Mouse (Mus musculus) liver, embryonic 15.5 days (tissue): ENCODE measurements at regions not wholly inside any gene's neighbourhood (a gene's known extent, or its start where the extent isn't known, plus 50 kb on each side); places are given as distances from the start of the nearest gene placed in this dataset.

ENCODE experiments used
- ATAC-seq: fragments of 200-750 bp; cut with Nextera tagmentation; 2 replicates; pipeline ENCODE4 v1.8.0; 2017; ENCODE audit warnings: moderate number of reproducible peaks, mild to moderate bottlenecking, moderate library complexity; ENCODE audit not compliant: insufficient read depth
- H3K27ac ChIP-seq: fragments of 300-500 bp; sonication (generic); replicated peaks from 2 replicates; pipeline ENCODE4 v1.5.1; 2015; ENCODE audit warnings: mild to moderate bottlenecking, inconsistent platforms
- H3K27me3 ChIP-seq: fragments of 300-500 bp; sonication (generic); 2 replicates; pipeline ENCODE4 v1.6.1; 2015; ENCODE audit warnings: mild to moderate bottlenecking, inconsistent platforms
- H3K36me3 ChIP-seq: fragments of 300-500 bp; sonication (generic); replicated peaks from 2 replicates; pipeline ENCODE4 v1.6.1; 2015; ENCODE audit warnings: moderate library complexity, mild to moderate bottlenecking, inconsistent platforms
- H3K4me1 ChIP-seq: fragments of 300-500 bp; sonication (generic); replicated peaks from 2 replicates; pipeline ENCODE4 v1.6.1; 2015; ENCODE audit warnings: inconsistent platforms
- H3K4me2 ChIP-seq: fragments of 300-500 bp; sonication (generic); 2 replicates; pipeline ENCODE4 v1.6.1; 2015; ENCODE audit warnings: moderate library complexity, mild to moderate bottlenecking, inconsistent platforms
- H3K4me3 ChIP-seq: fragments of 300-500 bp; sonication (generic); replicated peaks from 2 replicates; pipeline ENCODE4 v1.5.1; 2015; ENCODE audit warnings: mild to moderate bottlenecking, inconsistent platforms
- H3K9ac ChIP-seq: fragments of 300-500 bp; sonication (generic); 2 replicates; pipeline ENCODE4 v1.6.1; 2015; ENCODE audit warnings: moderate library complexity, mild to moderate bottlenecking, inconsistent platforms
- H3K9me3 ChIP-seq: fragments of 300-500 bp; sonication (generic); replicated peaks from 2 replicates; pipeline ENCODE4 v1.6.1; 2016; ENCODE audit warnings: inconsistent platforms
- WGBS: fragments of 180-500 bp; shearing (Covaris S2); methylation state at CpG from one replicate; pipeline ENCODE4 v1.1.7; 2015; ENCODE audit warnings: mixed read lengths; ENCODE audit not compliant: insufficient replicate concordance; 5-methylcytosine and 5-hydroxymethylcytosine counted together

DNA sequence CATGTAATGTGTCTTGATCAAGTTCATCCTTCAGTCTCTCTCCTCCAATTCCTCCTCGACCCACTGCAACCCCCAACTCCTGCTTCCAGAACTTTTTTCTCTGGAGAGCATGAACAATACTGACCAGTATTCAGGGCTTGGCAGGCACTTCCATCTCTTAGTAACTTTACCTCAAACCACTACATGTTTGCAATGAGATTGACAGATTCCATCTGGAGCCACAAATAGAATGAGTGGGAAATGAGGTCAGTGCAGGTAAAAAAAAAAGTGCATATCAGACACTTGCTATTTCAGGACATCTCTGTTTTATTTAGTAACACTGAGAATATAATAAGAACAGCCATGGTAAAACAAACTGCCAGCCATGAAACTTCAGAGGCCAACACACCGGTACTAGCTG, 94.5 kb upstream of the Ifne start:
- no peaks in the 10 kb centered on the region for H3K27me3 ChIP-seq
- H3K4me3 ChIP-seq, result no peak overlapping the region
- no peak overlapping the region for H3K4me2 ChIP-seq
- no peak overlapping the region for H3K27ac ChIP-seq
- ATAC-seq, result no peak
- peaks cover 12% of the 10 kb centered on the region for H3K4me1 ChIP-seq
- H3K9ac ChIP-seq, result no peak overlapping the region
- H3K36me3 ChIP-seq, result no peaks in the 10 kb centered on the region
- 66% methylated on average over 2 of the region's 2 CpGs for WGBS
- H3K9me3 ChIP-seq, result no peaks in the 10 kb centered on the region

GRCm38 (mm10) chr4:88969134-88969841, 89.3 kb upstream of the Ifne start:
- Histone ChIP-seq H3K27me3 (no peaks in the 10 kb centered on the region), H3K4me1 (peaks cover 12% of the 10 kb centered on the region), H3K4me2 (peak overlapping the region; percentile 35), H3K9ac (no peak overlapping the region), H3K27ac (no peak overlapping the region), H3K36me3 (no peaks in the 10 kb centered on the region), H3K9me3 (no peaks in the 10 kb centered on the region), H3K4me3 (no peak overlapping the region)
- 19% methylated on average over 6 of the region's 6 CpGs for WGBS
- peak; percentile 70 for ATAC-seq

DNA sequence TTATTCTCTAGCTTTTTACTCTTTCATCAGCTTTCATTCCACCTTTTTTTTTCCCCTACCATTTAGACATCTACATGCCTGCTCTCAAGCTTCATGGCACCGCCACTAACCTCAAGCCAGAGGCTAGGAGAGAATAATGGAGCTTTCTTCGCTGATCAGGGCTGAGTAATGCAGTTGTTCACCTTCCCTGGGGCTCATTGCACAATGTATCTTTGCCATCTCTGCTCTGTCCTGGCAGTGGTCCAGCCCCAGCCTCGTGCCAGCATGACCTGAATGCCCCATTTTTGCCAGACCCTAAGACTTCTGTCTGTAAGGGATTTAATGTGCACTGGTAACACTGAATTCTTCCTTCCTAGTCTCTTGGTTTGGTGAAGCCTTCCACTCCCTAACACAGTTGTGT, 79.6 kb upstream of the Ifne start:
- no peak overlapping the region for H3K4me3 ChIP-seq
- ATAC-seq, result no peak
- H3K27ac ChIP-seq, result no peak overlapping the region
- H3K4me1 ChIP-seq, result no peaks in the 10 kb centered on the region
- no peaks in the 10 kb centered on the region for H3K36me3 ChIP-seq
- H3K9ac ChIP-seq, result no peak overlapping the region
- 60% methylated on average over 3 of the region's 3 CpGs for WGBS
- H3K4me2 ChIP-seq, result no peak overlapping the region
- no peaks in the 10 kb centered on the region for H3K9me3 ChIP-seq
- no peaks in the 10 kb centered on the region for H3K27me3 ChIP-seq

- Histone ChIP-seq H3K27me3 (no peaks in the 10 kb centered on the region), H3K36me3 (no peaks in the 10 kb centered on the region), H3K9ac (no peak overlapping the region), H3K4me1 (no peaks in the 10 kb centered on the region), H3K27ac (no peak overlapping the region), H3K9me3 (no peaks in the 10 kb centered on the region), H3K4me2 (no peak overlapping the region), H3K4me3 (no peak overlapping the region)
- no peak for ATAC-seq
- WGBS, result 35% methylated on average over 4 of the region's 4 CpGs
These were observed 76.6 kb upstream of the Ifne start for GRCm38 (mm10) chr4:88956605-88957004.

DNA sequence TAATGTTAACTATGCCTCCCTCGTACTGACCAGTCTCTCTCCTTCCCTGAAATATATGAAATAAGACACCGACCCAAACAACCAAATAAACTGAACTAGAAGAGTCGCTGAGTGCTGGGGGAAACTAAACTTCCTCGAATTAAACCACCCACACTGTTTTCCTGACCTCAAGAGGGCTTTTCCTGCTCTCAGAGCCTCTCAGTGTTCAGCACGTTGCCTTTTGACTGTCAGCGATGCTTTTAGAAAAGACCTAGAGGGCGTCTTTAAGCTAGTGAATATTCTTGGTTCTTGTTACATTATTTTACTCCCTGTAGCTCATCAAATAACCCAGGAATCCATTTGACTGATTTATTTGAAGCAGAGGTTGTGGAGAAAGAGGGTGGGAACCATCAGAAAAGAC, 76.2 kb upstream of the Ifne start:
- 8% methylated on average over 7 of the region's 7 CpGs for WGBS
- no peak overlapping the region for H3K4me3 ChIP-seq
- no peaks in the 10 kb centered on the region for H3K9me3 ChIP-seq
- no peak overlapping the region for H3K9ac ChIP-seq
- no peak for ATAC-seq
- no peaks in the 10 kb centered on the region for H3K36me3 ChIP-seq
- no peaks in the 10 kb centered on the region for H3K4me1 ChIP-seq
- H3K27ac ChIP-seq, result no peak overlapping the region
- no peaks in the 10 kb centered on the region for H3K27me3 ChIP-seq
- no peak overlapping the region for H3K4me2 ChIP-seq

GRCm38 (mm10) chr4:88955571-88955970, 75.6 kb upstream of the Ifne start:
- Histone ChIP-seq H3K27me3 (no peaks in the 10 kb centered on the region), H3K9ac (no peak overlapping the region), H3K4me1 (no peaks in the 10 kb centered on the region), H3K27ac (no peak overlapping the region), H3K9me3 (no peaks in the 10 kb centered on the region), H3K36me3 (no peaks in the 10 kb centered on the region), H3K4me2 (no peak overlapping the region), H3K4me3 (no peak overlapping the region)
- 62% methylated on average over 7 of the region's 7 CpGs for WGBS
- ATAC-seq, result no peak

- H3K4me3 ChIP-seq, result no peak overlapping the region
- ATAC-seq, result no peak
- WGBS, result 71% methylated on average over 3 of the region's 3 CpGs
These were observed 74.0 kb upstream of the Ifne start for GRCm38 (mm10) chr4:88954045-88954444.

GRCm38 (mm10) chr4:88951034-88951336, 71.0 kb upstream of the Ifne start:
- H3K9me3 ChIP-seq, result no peaks in the 10 kb centered on the region
- no peak overlapping the region for H3K9ac ChIP-seq
- ATAC-seq, result no peak
- no peak overlapping the region for H3K27ac ChIP-seq
- no peaks in the 10 kb centered on the region for H3K27me3 ChIP-seq
- no peak overlapping the region for H3K4me2 ChIP-seq
- H3K36me3 ChIP-seq, result no peaks in the 10 kb centered on the region
- H3K4me3 ChIP-seq, result no peak overlapping the region
- 39% methylated on average over 1 of the region's 1 CpGs for WGBS
- no peaks in the 10 kb centered on the region for H3K4me1 ChIP-seq

More at GRCm38 (mm10) chr4:88954045-88954444, 74.0 kb upstream of the Ifne start:
- H3K36me3 ChIP-seq, result no peaks in the 10 kb centered on the region
- H3K4me2 ChIP-seq, result no peak overlapping the region
- no peaks in the 10 kb centered on the region for H3K27me3 ChIP-seq
- no peak overlapping the region for H3K27ac ChIP-seq
- H3K4me1 ChIP-seq, result no peaks in the 10 kb centered on the region
- no peaks in the 10 kb centered on the region for H3K9me3 ChIP-seq
- H3K9ac ChIP-seq, result no peak overlapping the region

GRCm38 (mm10) chr4:88950181-88951033, 70.4 kb upstream of the Ifne start:
- 48% methylated on average over 12 of the region's 12 CpGs for WGBS
- H3K36me3 ChIP-seq, result no peaks in the 10 kb centered on the region
- H3K9ac ChIP-seq, result no peak overlapping the region
- no peaks in the 10 kb centered on the region for H3K4me1 ChIP-seq
- H3K4me3 ChIP-seq, result no peak overlapping the region
- no peaks in the 10 kb centered on the region for H3K9me3 ChIP-seq
- no peaks in the 10 kb centered on the region for H3K27me3 ChIP-seq
- no peak overlapping the region for H3K27ac ChIP-seq
- ATAC-seq, result no peak
- H3K4me2 ChIP-seq, result no peak overlapping the region

- no peak overlapping the region for H3K9ac ChIP-seq
- no peaks in the 10 kb centered on the region for H3K27me3 ChIP-seq
- no peaks in the 10 kb centered on the region for H3K36me3 ChIP-seq
- no peak for ATAC-seq
- H3K4me2 ChIP-seq, result no peak overlapping the region
- no peaks in the 10 kb centered on the region for H3K9me3 ChIP-seq
- H3K4me1 ChIP-seq, result no peaks in the 10 kb centered on the region
- H3K27ac ChIP-seq, result no peak overlapping the region
- 59% methylated on average over 4 of the region's 4 CpGs for WGBS
- H3K4me3 ChIP-seq, result no peak overlapping the region
These were observed 68.2 kb upstream of the Ifne start for GRCm38 (mm10) chr4:88948027-88948859.

DNA sequence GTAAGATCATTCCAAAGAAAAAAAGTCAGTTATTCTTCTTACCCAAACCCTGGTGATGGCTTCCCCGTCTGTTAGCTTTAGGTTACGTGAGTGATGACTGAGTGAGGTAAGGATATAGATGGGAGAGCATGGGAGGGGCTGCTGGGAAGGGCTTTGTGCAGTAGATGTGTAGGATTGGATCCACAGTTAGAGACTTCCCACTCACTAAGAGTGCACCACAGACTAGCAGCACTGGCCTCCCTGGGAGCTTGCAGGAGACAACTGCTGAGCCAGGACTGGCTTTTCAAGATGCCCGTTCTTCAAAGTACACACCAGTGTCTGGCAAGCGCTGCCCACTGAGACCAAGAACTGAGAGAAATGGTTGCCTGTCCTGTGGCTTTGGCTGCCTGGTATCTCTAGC, 62.0 kb upstream of the Ifne start:
- Histone ChIP-seq H3K4me2 (no peak overlapping the region), H3K9ac (no peak overlapping the region), H3K4me1 (peaks cover 13% of the 10 kb centered on the region), H3K9me3 (no peaks in the 10 kb centered on the region), H3K27me3 (peaks cover 21% of the 10 kb centered on the region), H3K4me3 (no peak overlapping the region), H3K27ac (no peak overlapping the region), H3K36me3 (no peaks in the 10 kb centered on the region)
- ATAC-seq, result no peak
- 65% methylated on average over 4 of the region's 4 CpGs for WGBS
